Mouse (Mus musculus): ENCODE measurements around the gene Arpc4. TPM values are rescaled to one million over a fixed set of nuclear protein-coding genes. Genes with fewer than 3 reads are reported as not detected.

The Arpc4 gene
- polyA plus RNA-seq, 1 experiment from 2014 or later: 356 TPM

- 92% methylated on average over 11 of the region's 11 CpGs for WGBS
Observed at GRCm38 (mm10) chr6:113394811-113395210, 16.9 kb downstream of the Arpc4 start.

GRCm38 (mm10) chr6:113395501-113395900, 17.6 kb downstream of the Arpc4 start:
- Histone ChIP-seq H3K36me3 (peaks cover 16% of the 10 kb centered on the region), H3K27me3 (ENCODE audit: insufficient read depth, poor library complexity, severe bottlenecking) (no peaks in the 10 kb centered on the region), H3K4me3 (no peak overlapping the region), H3K27ac (no peak overlapping the region), H3K9me3 (no peaks in the 10 kb centered on the region), H3K4me1 (peaks cover 14% of the 10 kb centered on the region)
- no peak for DNase-seq (ENCODE audit: low spot score)
- WGBS: 90% methylated on average over 6 of the region's 6 CpGs

More at GRCm38 (mm10) chr6:113394811-113395210, 16.9 kb downstream of the Arpc4 start:
- H3K9me3 ChIP-seq: no peaks in the 10 kb centered on the region
- H3K27me3 ChIP-seq (ENCODE audit: insufficient read depth, poor library complexity, severe bottlenecking): no peaks in the 10 kb centered on the region
- H3K27ac ChIP-seq: no peak overlapping the region
- no peak for DNase-seq (ENCODE audit: low spot score)
- no peak overlapping the region for H3K4me3 ChIP-seq
- peaks cover 22% of the 10 kb centered on the region for H3K36me3 ChIP-seq
- peaks cover 14% of the 10 kb centered on the region for H3K4me1 ChIP-seq

- Histone ChIP-seq H3K9me3 (no peaks in the 10 kb centered on the region), H3K36me3 (peaks cover 9% of the 10 kb centered on the region), H3K27me3 (ENCODE audit: insufficient read depth, poor library complexity, severe bottlenecking) (no peaks in the 10 kb centered on the region), H3K27ac (no peak overlapping the region), H3K4me3 (no peak overlapping the region), H3K4me1 (peaks cover 14% of the 10 kb centered on the region)
- no peak for DNase-seq (ENCODE audit: low spot score)
- 79% methylated on average over 10 of the region's 10 CpGs for WGBS
Observed at GRCm38 (mm10) chr6:113396270-113397030, 18.5 kb downstream of the Arpc4 start.

- DNase-seq (ENCODE audit: low spot score): no peak
- WGBS: 86% methylated on average over 13 of the region's 13 CpGs
- Histone ChIP-seq H3K4me1 (0 out of 2 replicates have a peak, but pooled peaks cover 3% of the 10 kb centered on the region), H3K36me3 (0 out of 2 replicates have a peak, but pooled peaks cover under 1% of the 10 kb centered on the region), H3K27me3 (ENCODE audit: insufficient read depth, poor library complexity, severe bottlenecking) (no peaks in the 10 kb centered on the region), H3K9me3 (no peaks in the 10 kb centered on the region), H3K27ac (no peak overlapping the region), H3K4me3 (no peak overlapping the region)
Observed at GRCm38 (mm10) chr6:113402094-113402493, 24.2 kb downstream of the Arpc4 start.

GRCm38 (mm10) chr6:113404649-113405448, 26.9 kb downstream of the Arpc4 start:
- H3K4me1 ChIP-seq: 0 out of 2 replicates have a peak, but pooled peaks cover 3% of the 10 kb centered on the region
- H3K27ac ChIP-seq: no peak overlapping the region
- H3K4me3 ChIP-seq: no peak overlapping the region
- 71% methylated on average over 12 of the region's 12 CpGs for WGBS
- H3K36me3 ChIP-seq: 0 out of 2 replicates have a peak, but pooled peaks cover 4% of the 10 kb centered on the region
- H3K9me3 ChIP-seq: no peaks in the 10 kb centered on the region
- DNase-seq (ENCODE audit: low spot score): no peak
- no peaks in the 10 kb centered on the region for H3K27me3 ChIP-seq (ENCODE audit: insufficient read depth, poor library complexity, severe bottlenecking)

GRCm38 (mm10) chr6:113405483-113405882, 27.6 kb downstream of the Arpc4 start:
- Histone ChIP-seq H3K9me3 (no peaks in the 10 kb centered on the region), H3K4me3 (no peak overlapping the region), H3K4me1 (0 out of 2 replicates have a peak, but pooled peaks cover 3% of the 10 kb centered on the region), H3K27me3 (ENCODE audit: insufficient read depth, poor library complexity, severe bottlenecking) (no peaks in the 10 kb centered on the region), H3K27ac (no peak overlapping the region), H3K36me3 (0 out of 2 replicates have a peak, but pooled peaks cover 4% of the 10 kb centered on the region)
- 78% methylated on average over 6 of the region's 6 CpGs for WGBS
- DNase-seq (ENCODE audit: low spot score): no peak

GRCm38 (mm10) chr6:113406683-113407082, 28.8 kb downstream of the Arpc4 start:
- WGBS: 71% methylated on average over 9 of the region's 9 CpGs
- no peaks in the 10 kb centered on the region for H3K9me3 ChIP-seq
- H3K4me3 ChIP-seq: no peak overlapping the region

GRCm38 (mm10) chr6:113410001-113410400, 32.1 kb downstream of the Arpc4 start:
- Histone ChIP-seq H3K9me3 (no peaks in the 10 kb centered on the region), H3K27me3 (ENCODE audit: insufficient read depth, poor library complexity, severe bottlenecking) (no peaks in the 10 kb centered on the region), H3K4me1 (no peaks in the 10 kb centered on the region), H3K27ac (no peak overlapping the region), H3K4me3 (no peak overlapping the region), H3K36me3 (peaks cover 14% of the 10 kb centered on the region)
- 65% methylated on average over 1 of the region's 1 CpGs for WGBS
- no peak for DNase-seq (ENCODE audit: low spot score)

More at GRCm38 (mm10) chr6:113406683-113407082, 28.8 kb downstream of the Arpc4 start:
- Histone ChIP-seq H3K4me1 (0 out of 2 replicates have a peak, but pooled peaks cover 3% of the 10 kb centered on the region), H3K27ac (no peak overlapping the region), H3K27me3 (ENCODE audit: insufficient read depth, poor library complexity, severe bottlenecking) (no peaks in the 10 kb centered on the region), H3K36me3 (0 out of 2 replicates have a peak, but pooled peaks cover 4% of the 10 kb centered on the region)
- no peak for DNase-seq (ENCODE audit: low spot score)

GRCm38 (mm10) chr6:113416416-113416815, 38.5 kb downstream of the Arpc4 start:
- Histone ChIP-seq H3K27ac (no peak overlapping the region), H3K4me1 (peaks cover 13% of the 10 kb centered on the region), H3K9me3 (no peaks in the 10 kb centered on the region), H3K27me3 (ENCODE audit: insufficient read depth, poor library complexity, severe bottlenecking) (no peaks in the 10 kb centered on the region), H3K4me3 (no peak overlapping the region), H3K36me3 (peaks cover 27% of the 10 kb centered on the region)
- DNase-seq (ENCODE audit: low spot score): no peak
- WGBS: 81% methylated on average over 5 of the region's 5 CpGs

GRCm38 (mm10) chr6:113418441-113419198, 40.7 kb downstream of the Arpc4 start:
- Histone ChIP-seq H3K4me1 (peaks cover 13% of the 10 kb centered on the region), H3K27me3 (ENCODE audit: insufficient read depth, poor library complexity, severe bottlenecking) (no peaks in the 10 kb centered on the region), H3K27ac (peak overlapping the region; percentile 84), H3K36me3 (peaks cover 27% of the 10 kb centered on the region), H3K9me3 (no peaks in the 10 kb centered on the region), H3K4me3 (peak overlapping the region; percentile 74)
- WGBS: 15% methylated on average over 16 of the region's 16 CpGs
- DNase-seq (ENCODE audit: low spot score): peak; percentile 84

GRCm38 (mm10) chr6:113419199-113419587, 41.3 kb downstream of the Arpc4 start, which contains the start of gene Rpusd3:
Gene Rpusd3 (minus strand): TSS chr6:113419340.
- Histone ChIP-seq H3K4me3 (peak within 1 kb of the TSS; percentile 74), H3K36me3 (peaks cover 25% of the 10 kb centered on the region), H3K27me3 (ENCODE audit: insufficient read depth, poor library complexity, severe bottlenecking) (no peaks in the 10 kb centered on the region), H3K9me3 (no peaks in the 10 kb centered on the region), H3K4me1 (peaks cover 13% of the 10 kb centered on the region), H3K27ac (peak within 1 kb of the TSS; percentile 84)
- peak; percentile 97 for DNase-seq (ENCODE audit: low spot score)
- under 1% methylated on average over 25 of the region's 25 CpGs for WGBS

GRCm38 (mm10) chr6:113423000-113423399, 45.1 kb downstream of the Arpc4 start:
- no peaks in the 10 kb centered on the region for H3K36me3 ChIP-seq
- no peaks in the 10 kb centered on the region for H3K9me3 ChIP-seq
- H3K4me1 ChIP-seq: peaks cover 9% of the 10 kb centered on the region
- 61% methylated on average over 4 of the region's 4 CpGs for WGBS
- H3K27ac ChIP-seq: no peak overlapping the region
- no peak overlapping the region for H3K4me3 ChIP-seq
- DNase-seq (ENCODE audit: low spot score): no peak
- no peaks in the 10 kb centered on the region for H3K27me3 ChIP-seq (ENCODE audit: insufficient read depth, poor library complexity, severe bottlenecking)
